Mouse (Mus musculus) cerebellum, postnatal 4 days (tissue): ENCODE measurements around the gene Mtrex.

ENCODE experiments used
- DNase-seq, 2 experiments: peaks; one replicate each; pipeline ENCODE4 v3.0.0; 2022; ENCODE audit warnings: low spot score in 2 of 2, mixed read lengths in 1 of 2

Mtrex gene

GRCm38 (mm10) chr13:112829619-112830018 lies 97.6 kb downstream of the Mtrex start:
- no peak for DNase-seq

DNA sequence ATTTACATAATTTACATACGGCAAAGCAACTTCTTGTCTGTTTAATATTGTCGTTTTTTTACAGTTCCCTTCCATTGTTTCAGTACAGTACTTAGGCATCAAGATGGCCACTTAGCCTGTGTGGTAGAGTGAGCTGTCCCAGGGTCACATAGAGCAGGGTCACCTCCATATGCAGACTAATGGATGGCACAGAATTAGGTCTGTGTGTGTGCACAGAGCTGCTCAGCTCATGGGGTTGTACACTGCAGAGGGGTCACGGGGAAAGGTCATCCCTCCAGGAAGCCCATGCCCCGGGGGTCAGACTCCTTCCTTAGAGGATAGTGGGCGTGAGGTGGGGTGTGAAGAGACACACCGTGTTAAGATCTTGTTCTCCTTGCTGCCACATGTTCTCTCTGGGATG lies 101.7 kb downstream of the Mtrex start:
- no peak for DNase-seq

DNA sequence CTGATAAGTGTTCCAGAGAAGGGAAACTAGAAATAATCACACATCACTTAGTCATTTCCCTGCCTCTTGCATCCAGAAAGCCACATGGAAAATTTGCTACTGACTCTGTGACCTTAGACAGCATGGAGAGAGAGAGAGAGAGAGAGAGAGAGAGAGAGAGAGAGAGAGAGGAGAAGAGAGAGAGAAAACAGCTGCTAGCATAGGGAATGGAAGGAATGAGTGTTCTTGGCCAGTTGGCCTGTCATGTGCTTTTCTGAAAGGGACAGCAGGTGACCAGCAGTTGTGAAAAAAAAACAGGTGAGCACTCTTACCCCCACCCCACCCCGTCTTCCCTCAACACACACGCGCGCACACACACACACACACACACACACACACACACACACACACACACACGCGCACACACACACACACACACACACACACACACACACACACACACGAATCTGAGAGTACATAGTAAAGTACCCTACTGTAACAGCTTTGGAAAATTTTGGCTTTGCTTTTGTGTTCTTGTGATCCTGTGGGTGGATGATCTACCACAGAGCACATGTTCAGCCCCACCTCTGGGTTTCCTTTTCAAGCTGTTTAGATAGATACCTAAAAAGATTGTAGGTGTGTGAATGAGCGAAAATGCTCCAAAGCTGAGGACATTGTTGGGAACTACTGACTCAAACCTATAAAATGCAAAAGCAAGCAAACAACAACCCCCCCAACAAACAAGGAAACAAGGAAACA lies 103.1 kb downstream of the Mtrex start:
- DNase-seq = no peak

DNA sequence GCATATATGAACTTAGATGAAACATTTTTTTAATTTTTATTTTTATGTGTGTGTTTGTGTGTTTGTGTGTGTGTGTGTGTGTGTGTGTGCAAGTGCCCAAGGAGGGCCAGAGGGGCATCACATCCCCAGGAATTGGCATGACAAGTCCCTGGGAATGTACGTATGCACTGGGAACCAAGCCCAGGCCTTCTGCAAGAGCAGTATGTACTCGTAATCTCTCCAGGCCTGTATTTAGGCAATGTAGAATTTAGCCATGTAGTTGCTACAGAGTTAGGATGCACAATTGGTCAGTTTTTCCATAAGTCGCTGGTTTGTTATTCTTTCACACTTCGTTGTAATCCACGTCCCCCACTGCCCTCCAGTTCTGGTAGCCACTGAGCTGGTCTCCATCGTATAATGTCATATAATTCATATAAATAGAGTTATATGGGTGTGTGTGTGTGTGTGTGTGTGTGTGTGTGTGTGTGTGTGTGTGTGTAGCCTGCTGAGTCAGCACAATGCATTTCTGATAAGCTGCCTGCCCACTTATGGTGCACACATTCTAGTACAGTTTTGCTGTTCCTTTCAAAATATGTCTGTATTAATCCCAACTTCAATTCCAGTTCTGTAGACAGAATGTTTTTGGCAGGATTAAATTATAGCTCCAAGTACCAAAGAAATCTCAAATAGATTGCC lies 103.8 kb downstream of the Mtrex start:
- no peak for DNase-seq

DNA sequence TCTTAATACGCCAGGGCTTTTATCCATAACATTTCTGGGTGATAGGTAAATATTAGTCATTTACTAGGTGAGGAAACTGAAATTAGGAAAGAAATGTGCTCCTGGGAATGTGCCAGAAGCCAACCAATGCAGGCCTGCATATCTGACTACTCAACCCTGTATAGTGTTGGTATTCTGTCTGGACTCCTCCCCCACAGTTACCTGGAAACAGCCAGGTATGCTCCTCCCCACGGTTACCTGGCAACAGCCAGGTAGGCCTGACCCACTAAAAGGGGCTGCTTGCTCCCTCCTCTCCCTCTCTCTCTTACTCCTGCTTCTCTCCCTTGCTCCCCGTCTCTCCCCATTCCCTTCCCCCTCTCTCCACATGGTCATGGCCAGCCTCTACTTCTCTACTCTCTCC lies 104.8 kb downstream of the Mtrex start:
- no peak for DNase-seq

- no peak for DNase-seq
Observed at GRCm38 (mm10) chr13:112818125-112818524, 109.1 kb downstream of the Mtrex start.
